In genomic region chr2:106866303-106866702, GRCm38 (mm10) we compare ENCODE assay signal across 27 mouse cellular contexts.
DNase-seq lines count a peak whose midpoint lies in the region; ATAC-seq and TF ChIP-seq lines count a peak whose summit lies in the region.
"Had no signal": no experiment of that assay in that cellular context is flagged by ENCODE, and none has a peak within 500 bp of the region (broad histone marks: within the 10 kb centered on the region; RNA-seq: fewer than 3 reads in every experiment).

No protein-coding gene starts in this region.

- 60% methylated on average over 5 of the region's 5 CpGs for WGBS in forebrain, postnatal 0 days
- 57% methylated on average over 5 of the region's 5 CpGs for WGBS in forebrain, embryonic 11.5 days
- WGBS in kidney, embryonic 16.5 days: 49% methylated on average over 5 of the region's 5 CpGs
- 52% methylated on average over 5 of the region's 5 CpGs for WGBS in midbrain, embryonic 15.5 days
- 59% methylated on average over 5 of the region's 5 CpGs for WGBS in midbrain, embryonic 10.5 days

- H3K9ac ChIP-seq in forebrain, postnatal 0 days: no peak overlapping the region
- H3K9ac ChIP-seq in forebrain, embryonic 11.5 days (ENCODE audit: low read length): no peak overlapping the region
- no peak overlapping the region for H3K9ac ChIP-seq in kidney, embryonic 16.5 days (replicated peaks; ENCODE audit: low read length)
- H3K9ac ChIP-seq in midbrain, embryonic 15.5 days: no peak overlapping the region
- H3K9ac ChIP-seq: embryonic facial prominence, embryonic 15.5 days; hindbrain, embryonic 15.5 days; liver, embryonic 15.5 days; stomach, embryonic 15.5 days had no signal

- no peak overlapping the region for H3K4me3 ChIP-seq in forebrain, postnatal 0 days (ENCODE audit: low read depth, low read length)
- no peak overlapping the region for H3K4me3 ChIP-seq in forebrain, embryonic 11.5 days (ENCODE audit: low read depth, low read length)
- H3K4me3 ChIP-seq in kidney, embryonic 16.5 days (ENCODE audit: low read length): no peak overlapping the region
- H3K4me3 ChIP-seq in midbrain, embryonic 15.5 days: no peak overlapping the region
- no peak overlapping the region for H3K4me3 ChIP-seq in midbrain, embryonic 10.5 days
- H3K4me3 ChIP-seq: embryonic facial prominence, embryonic 15.5 days; heart, adult 2 months; hindbrain, embryonic 15.5 days; liver, embryonic 15.5 days; megakaryocyte, embryonic 14.5 days; stomach, embryonic 15.5 days had no signal

- TF ChIP-seq CTCF in forebrain, postnatal 0 days (IDR thresholded peaks at IDR 0.05; ENCODE audit: low read depth): no peak

- no peak overlapping the region for H3K27ac ChIP-seq in forebrain, postnatal 0 days (ENCODE audit: low read depth, low read length)
- H3K27ac ChIP-seq in forebrain, embryonic 11.5 days (ENCODE audit: low read depth, low read length): no peak overlapping the region
- H3K27ac ChIP-seq in kidney, embryonic 16.5 days (ENCODE audit: low read length): peak overlapping the region; percentile 48; the same call in 1 of the 2 replicates
- H3K27ac ChIP-seq in midbrain, embryonic 15.5 days: no peak overlapping the region
- H3K27ac ChIP-seq in midbrain, embryonic 10.5 days (replicated peaks): no peak overlapping the region
- H3K27ac ChIP-seq: embryonic facial prominence, embryonic 15.5 days; heart, adult 2 months; hindbrain, embryonic 15.5 days; liver, embryonic 15.5 days; stomach, embryonic 15.5 days had no signal

- no peaks in the 10 kb centered on the region for H3K36me3 ChIP-seq in forebrain, postnatal 0 days (ENCODE audit: insufficient read depth)
- H3K36me3 ChIP-seq in forebrain, embryonic 11.5 days (ENCODE audit: control insufficient read depth, insufficient read depth, low read length): peaks cover 3% of the 10 kb centered on the region; the same call in 1 of the 2 replicates
- H3K36me3 ChIP-seq in kidney, embryonic 16.5 days (ENCODE audit: insufficient read depth, low read length): no peaks in the 10 kb centered on the region
- H3K36me3 ChIP-seq in midbrain, embryonic 15.5 days (replicated peaks): no peaks in the 10 kb centered on the region
- peaks cover 7% of the 10 kb centered on the region; the same call in 1 of the 2 replicates for H3K36me3 ChIP-seq in midbrain, embryonic 10.5 days
- H3K36me3 ChIP-seq: G1E; liver, embryonic 15.5 days; stomach, embryonic 15.5 days had no signal

- H3K9me3 ChIP-seq in forebrain, postnatal 0 days (ENCODE audit: low read length): no peaks in the 10 kb centered on the region
- no peaks in the 10 kb centered on the region for H3K9me3 ChIP-seq in forebrain, embryonic 11.5 days (ENCODE audit: control insufficient read depth, low read length)
- no peaks in the 10 kb centered on the region for H3K9me3 ChIP-seq in kidney, embryonic 16.5 days (ENCODE audit: low read length)
- H3K9me3 ChIP-seq in midbrain, embryonic 15.5 days: no peaks in the 10 kb centered on the region
- no peaks in the 10 kb centered on the region for H3K9me3 ChIP-seq in midbrain, embryonic 10.5 days (replicated peaks)
- H3K9me3 ChIP-seq: embryonic facial prominence, embryonic 15.5 days; hindbrain, embryonic 15.5 days; liver, embryonic 15.5 days; stomach, embryonic 15.5 days had no signal

- no peak overlapping the region for H3K4me2 ChIP-seq in forebrain, postnatal 0 days (ENCODE audit: low read depth)
- no peak overlapping the region for H3K4me2 ChIP-seq in forebrain, embryonic 11.5 days (ENCODE audit: low read depth, low read length, severe bottlenecking)
- H3K4me2 ChIP-seq in kidney, embryonic 16.5 days (replicated peaks; ENCODE audit: low read depth, low read length): no peak overlapping the region; the same call in 1 of the 2 replicates
- no peak overlapping the region for H3K4me2 ChIP-seq in midbrain, embryonic 15.5 days
- H3K4me2 ChIP-seq: embryonic facial prominence, embryonic 15.5 days; hindbrain, embryonic 15.5 days; liver, embryonic 15.5 days; stomach, embryonic 15.5 days had no signal

- no peaks in the 10 kb centered on the region for H3K27me3 ChIP-seq in forebrain, postnatal 0 days (ENCODE audit: insufficient read depth, low read length)
- H3K27me3 ChIP-seq in forebrain, embryonic 11.5 days (ENCODE audit: control insufficient read depth, insufficient read depth, low read length): no peaks in the 10 kb centered on the region
- H3K27me3 ChIP-seq in kidney, embryonic 16.5 days (ENCODE audit: insufficient read depth, low read length): no peaks in the 10 kb centered on the region; the same call in 1 of the 2 replicates
- H3K27me3 ChIP-seq in midbrain, embryonic 15.5 days (replicated peaks): no peaks in the 10 kb centered on the region
- H3K27me3 ChIP-seq in midbrain, embryonic 10.5 days (ENCODE audit: low read depth, poor library complexity, severe bottlenecking): no peaks in the 10 kb centered on the region; the same call in 1 of the 2 replicates
- H3K27me3 ChIP-seq: embryonic facial prominence, embryonic 15.5 days; hindbrain, embryonic 15.5 days; liver, embryonic 15.5 days; megakaryocyte, embryonic 14.5 days; Patski; stomach, embryonic 15.5 days had no signal

- DNase-seq in forebrain, postnatal 0 days: no peak
- no peak for DNase-seq in forebrain, embryonic 11.5 days (ENCODE audit: low spot score)
- DNase-seq in kidney, adult 11 months: no peak
- DNase-seq in midbrain, embryonic 10.5 days (ENCODE audit: low spot score): no peak
- DNase-seq in right cerebral cortex, postnatal 36 days (ENCODE audit: low spot score in 2 of 2): no peak
- DNase-seq: adrenal gland, postnatal 10 days; cerebellum, adult 18-20 months; cerebellum, postnatal 14 days; embryo, embryonic 11 days; gastrocnemius, postnatal 25 days; heart, adult 2 months; heart, postnatal 4 days; kidney, postnatal 14 days; liver; lung, postnatal 36 days; right cerebral cortex, postnatal 4 days; thymus, postnatal 36 days had no signal

- 0 out of 2 replicates have a peak, but pooled peaks have one; percentile 21 for ATAC-seq in forebrain, postnatal 0 days
- no peak for ATAC-seq in forebrain, embryonic 11.5 days (replicated peaks; ENCODE audit: low FRiP score)
- peak; percentile 44; the same call in 1 of the 2 replicates for ATAC-seq in kidney, embryonic 16.5 days (ENCODE audit: low FRiP score, low TSS enrichment)
- ATAC-seq in midbrain, embryonic 15.5 days (replicated peaks): peak; percentile 61
- ATAC-seq in hematopoietic stem cell, adult 5-6 weeks (replicated peaks in 1 of 2; ENCODE audit: insufficient read depth in 1 of 2, low FRiP score in 2 of 2, low TSS enrichment in 1 of 2, low read depth in 1 of 2, poor library complexity in 2 of 2, severe bottlenecking in 2 of 2): peak; percentile 27 to 60; a peak in 3 of 4 replicates
- ATAC-seq: Patski had no signal

- no peaks in the 10 kb centered on the region for H3K4me1 ChIP-seq in forebrain, postnatal 0 days (ENCODE audit: insufficient read depth)
- H3K4me1 ChIP-seq in forebrain, embryonic 11.5 days (replicated peaks; ENCODE audit: control insufficient read depth, insufficient read depth, low read length): no peaks in the 10 kb centered on the region
- peaks cover 33% of the 10 kb centered on the region for H3K4me1 ChIP-seq in kidney, embryonic 16.5 days (ENCODE audit: insufficient read depth, low read length)
- peaks cover 4% of the 10 kb centered on the region; the same call in 1 of the 2 replicates for H3K4me1 ChIP-seq in midbrain, embryonic 15.5 days
- peaks cover 18% of the 10 kb centered on the region for H3K4me1 ChIP-seq in midbrain, embryonic 10.5 days
- H3K4me1 ChIP-seq: liver, embryonic 15.5 days; megakaryocyte, embryonic 14.5 days had no signal
